Mouse (Mus musculus): ENCODE measurements around the gene Tmem80.

GRCm38 (mm10) chr7:141373611-141374010 lies 46.1 kb downstream of the Tmem80 start:
- TF ChIP-seq CTCF (IDR thresholded peaks at IDR 0.05; ENCODE audit: borderline replicate concordance, insufficient read depth, low read depth, low read length) (no peak), POLR2A (IDR thresholded peaks at IDR 0.05; ENCODE audit: borderline replicate concordance, insufficient read depth, low read length) (no peak)

Data from cerebellum, adult 2 months (tissue).